Mouse (Mus musculus) gastrocnemius, adult 8-10 months (tissue): ENCODE measurements around the gene Rab3b. TPM values are rescaled to one million over a fixed set of nuclear protein-coding genes. Genes with fewer than 3 reads are reported as not detected.

Experiments used
- DNase-seq, 2 experiments: peaks; one replicate each; pipeline ENCODE4 v3.0.0; 2022; ENCODE audit warnings: low spot score in 2 of 2
- total RNA-seq, 4 experiments: library from RNA; stranded (reverse); gene quantifications; 2 replicates each; pipeline ENCODE4 v1.2.4; 2022

Gene Rab3b
- not detected for total RNA-seq

DNA sequence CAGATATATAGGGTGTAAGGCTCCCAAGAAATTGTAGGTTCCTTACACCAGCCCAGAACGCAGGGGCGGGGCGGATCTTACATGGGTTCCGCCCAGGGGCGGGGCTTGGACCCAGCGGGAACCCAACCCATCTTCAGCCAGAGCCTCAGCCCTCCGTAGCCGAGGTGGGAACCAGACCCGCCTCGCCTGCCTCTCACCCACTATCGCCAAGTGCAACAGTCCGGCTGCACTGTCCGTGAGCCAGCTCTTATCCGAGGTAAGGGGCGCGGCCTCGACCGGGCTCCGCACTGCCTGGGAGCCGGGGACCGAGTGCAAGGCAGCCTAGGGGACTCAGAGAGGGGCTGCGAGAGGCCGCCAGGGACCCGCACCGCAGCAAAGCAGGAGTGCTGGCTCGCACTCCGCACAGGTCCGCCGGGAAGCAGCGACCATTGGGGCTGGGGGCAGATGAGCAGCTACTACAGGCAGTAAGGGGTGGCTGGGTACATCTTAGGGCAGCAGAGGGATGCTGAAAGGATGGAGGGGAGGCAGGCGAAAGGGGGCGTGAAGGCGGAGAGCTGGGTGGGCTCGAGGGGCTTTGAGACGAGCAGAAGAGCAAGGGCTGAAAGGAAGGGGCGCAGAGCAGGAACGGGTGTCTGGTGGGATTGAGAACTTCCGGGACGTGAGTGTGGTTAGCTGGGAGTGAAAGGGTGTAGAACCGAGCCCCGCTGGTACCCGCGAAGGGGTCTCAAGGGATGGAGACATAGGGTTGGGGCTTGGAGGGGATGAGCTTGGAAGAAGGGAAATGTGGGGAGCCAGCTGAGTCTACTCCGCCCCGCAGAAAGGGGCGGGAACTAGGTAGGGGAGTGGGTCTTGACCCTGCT lies at the start of gene Rab3b:
Rab3b (plus strand) TSS at position 101 of the 860 bp plus-strand sequence.
- DNase-seq, result peak in 1 of 2 experiments; percentile 13

DNA sequence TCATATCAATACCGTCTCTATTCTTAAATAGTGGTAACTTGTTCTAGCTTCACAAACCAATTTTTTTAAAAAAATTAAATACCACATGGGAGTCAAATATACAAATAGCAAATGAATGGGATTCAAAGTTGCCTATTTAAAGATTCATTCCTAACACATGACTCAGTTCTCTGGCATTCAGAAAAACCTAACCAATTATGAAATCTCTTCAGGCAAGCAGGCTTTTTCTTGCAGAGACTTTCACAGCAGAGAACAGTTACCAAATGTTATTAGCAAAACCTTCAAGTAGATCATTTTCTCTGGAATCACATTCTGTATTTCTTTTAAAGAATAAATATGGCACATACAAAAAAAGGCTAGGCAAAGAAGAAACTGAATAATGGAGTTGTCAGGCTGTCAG lies 48.2 kb upstream of the Rab3b start:
- no peak for DNase-seq

DNA sequence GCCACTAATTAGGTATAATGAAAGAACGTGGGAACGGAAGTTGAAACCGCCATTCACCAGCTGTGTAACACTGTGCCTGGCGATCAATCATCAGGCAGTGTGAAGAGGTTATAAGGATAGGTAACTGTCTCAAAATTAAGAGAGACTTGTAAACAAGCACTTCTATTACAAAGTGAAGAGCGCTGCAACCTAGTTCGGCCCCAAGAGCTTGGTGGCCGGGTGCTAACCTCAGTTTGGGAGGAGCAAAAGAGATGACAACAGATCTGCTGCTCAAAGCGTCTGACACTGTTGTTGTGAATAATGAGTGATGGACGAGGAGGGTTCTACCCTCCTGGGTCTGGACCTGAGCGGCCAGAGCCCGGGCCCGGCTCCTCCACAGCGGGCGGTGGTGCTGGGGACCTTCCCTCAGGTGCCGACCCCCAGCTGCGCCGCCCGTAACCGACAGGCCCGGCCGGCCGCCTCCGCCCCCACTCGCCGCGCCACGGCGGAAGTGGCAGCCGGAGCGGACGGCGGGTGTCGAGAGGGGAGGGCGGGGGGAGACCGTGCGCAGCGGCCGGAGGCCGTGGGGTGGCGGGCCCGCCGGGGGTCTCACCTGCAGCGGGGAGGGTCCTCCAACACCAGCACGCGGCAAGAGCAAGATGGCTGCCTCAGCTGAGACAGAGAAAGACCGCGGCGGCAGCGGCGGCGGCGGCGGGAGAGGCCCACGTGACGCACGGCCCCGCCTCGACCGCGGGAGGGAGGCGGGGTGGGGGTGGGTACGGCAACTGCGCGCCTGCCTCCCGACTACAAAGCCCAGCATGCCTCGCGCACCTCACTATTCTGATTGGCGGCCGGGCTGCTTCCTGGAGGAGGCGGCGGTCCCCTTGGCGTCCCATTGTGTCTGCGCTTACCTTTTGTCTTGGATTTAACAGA lies 45.7 kb upstream of the Rab3b start, which contains the start of gene Btf3l4:
Btf3l4 (minus strand) TSS at position 699 of the 912 bp plus-strand sequence.
- DNase-seq, result peak; percentile 79 to 83

DNA sequence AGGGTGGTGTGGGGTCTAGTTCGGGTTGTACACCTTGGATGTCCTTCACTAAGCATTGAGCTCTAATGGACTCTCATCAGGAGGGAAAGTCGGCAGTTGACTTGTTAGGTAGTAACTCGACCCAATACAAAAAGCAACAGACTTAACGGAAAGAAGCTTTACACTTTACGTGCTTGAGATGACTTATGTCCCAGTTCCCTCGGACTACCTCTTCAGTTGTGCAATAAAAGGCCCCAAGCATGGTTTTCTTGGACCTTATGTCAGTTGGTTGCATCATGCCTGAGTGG lies 45.1 kb upstream of the Rab3b start:
- no peak for DNase-seq

DNA sequence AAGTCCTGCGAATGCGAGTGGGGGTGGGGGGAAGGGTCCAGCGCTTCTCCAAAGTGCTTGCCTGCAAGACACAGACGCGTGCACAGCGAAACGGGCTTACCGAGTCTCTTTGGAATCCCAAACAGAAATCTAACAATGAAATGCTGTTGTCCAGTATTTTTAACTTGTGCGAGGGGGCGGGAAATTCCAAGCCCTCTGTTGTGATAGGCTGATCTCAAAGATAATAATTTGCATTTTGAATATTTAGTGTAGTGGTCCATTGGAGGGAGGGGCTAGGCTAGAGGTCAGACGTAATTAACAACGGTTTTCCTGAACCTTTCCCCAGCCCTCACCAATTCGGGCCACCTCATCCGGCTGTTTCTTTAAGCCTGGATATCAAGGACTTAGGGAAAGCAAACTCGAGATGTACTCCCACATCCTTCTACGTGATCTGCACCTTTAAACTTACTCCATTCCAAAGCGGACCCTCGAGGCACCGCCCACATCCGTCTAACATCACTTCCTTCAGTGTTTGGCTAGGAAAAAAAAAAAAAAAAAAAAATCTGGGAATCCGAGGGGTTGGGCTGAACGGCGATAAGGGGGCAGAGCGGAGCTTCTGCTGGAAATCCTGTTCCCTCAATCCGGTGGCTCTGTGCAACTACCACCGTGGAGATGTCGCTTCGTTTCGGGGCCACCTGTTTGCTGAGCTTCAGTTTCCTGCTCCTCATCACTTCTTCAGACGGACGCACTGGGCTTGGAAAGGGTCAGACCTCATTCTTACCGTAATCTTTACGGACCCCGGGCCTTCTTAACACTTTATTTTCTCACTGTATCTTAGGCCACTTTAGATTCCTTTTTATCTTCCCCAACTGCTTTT lies 44.5 kb upstream of the Rab3b start, which contains the start of gene Txndc12:
Txndc12 (plus strand) TSS at position 487 of the 856 bp plus-strand sequence.
- peak; percentile 75 to 81 for DNase-seq

DNA sequence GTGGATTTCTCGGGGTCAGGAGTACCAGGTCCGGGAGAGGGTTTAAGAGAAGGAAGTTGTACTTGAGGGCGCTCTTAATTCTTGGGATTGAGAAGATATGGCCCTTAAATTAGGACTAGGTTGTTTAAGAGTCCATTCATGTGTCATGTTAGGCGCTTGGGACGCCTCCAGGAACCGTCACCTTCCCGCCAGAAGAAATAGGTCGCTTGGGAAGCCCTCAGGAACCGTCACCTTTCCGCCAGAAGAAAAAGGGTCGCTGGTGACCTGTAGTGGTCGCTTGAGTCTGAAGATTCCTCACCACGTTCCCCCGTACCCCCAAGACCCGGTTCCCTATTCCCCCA lies 43.9 kb upstream of the Rab3b start:
- peak in 1 of 2 experiments; percentile 5 for DNase-seq

DNA sequence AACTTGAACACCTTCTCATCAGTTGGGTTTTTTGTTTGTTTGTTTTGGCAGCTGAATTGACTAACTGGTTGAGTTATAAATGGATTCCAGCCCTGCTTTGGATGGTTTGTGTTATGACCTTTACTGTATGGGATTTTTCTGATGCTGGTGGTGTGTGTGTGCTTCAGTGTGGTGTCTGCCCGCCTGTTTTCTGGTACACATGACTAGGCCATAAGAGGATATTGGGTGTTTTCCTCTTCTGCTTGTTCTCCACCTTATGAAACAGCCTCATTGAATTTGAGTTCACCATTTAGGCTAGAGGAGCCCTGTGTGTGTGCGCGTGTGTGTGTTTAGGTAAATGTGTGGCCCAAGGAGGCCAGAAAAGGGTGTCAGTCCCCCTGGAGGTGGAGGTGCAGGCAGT lies 43.4 kb upstream of the Rab3b start:
- no peak for DNase-seq

DNA sequence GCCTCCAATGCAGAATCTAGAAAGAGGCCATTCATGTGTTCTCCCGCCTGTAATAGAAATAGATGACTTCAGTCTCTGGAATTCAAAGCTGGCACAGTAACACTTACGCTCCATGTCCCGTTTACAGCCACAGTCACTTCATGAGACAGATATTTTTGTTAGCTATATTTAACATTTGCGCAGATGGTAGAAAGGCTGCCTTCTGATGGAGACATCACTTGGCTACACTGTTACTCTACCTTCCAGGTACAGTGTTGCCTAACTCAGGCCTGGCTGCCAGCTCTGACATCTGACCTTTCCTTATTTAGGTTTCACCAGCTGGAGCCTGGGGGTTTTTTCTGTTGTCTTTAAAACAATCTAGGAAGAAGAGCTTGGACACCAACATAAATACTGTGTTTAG lies 40.8 kb upstream of the Rab3b start:
- DNase-seq, result peak; percentile 10 to 15

DNA sequence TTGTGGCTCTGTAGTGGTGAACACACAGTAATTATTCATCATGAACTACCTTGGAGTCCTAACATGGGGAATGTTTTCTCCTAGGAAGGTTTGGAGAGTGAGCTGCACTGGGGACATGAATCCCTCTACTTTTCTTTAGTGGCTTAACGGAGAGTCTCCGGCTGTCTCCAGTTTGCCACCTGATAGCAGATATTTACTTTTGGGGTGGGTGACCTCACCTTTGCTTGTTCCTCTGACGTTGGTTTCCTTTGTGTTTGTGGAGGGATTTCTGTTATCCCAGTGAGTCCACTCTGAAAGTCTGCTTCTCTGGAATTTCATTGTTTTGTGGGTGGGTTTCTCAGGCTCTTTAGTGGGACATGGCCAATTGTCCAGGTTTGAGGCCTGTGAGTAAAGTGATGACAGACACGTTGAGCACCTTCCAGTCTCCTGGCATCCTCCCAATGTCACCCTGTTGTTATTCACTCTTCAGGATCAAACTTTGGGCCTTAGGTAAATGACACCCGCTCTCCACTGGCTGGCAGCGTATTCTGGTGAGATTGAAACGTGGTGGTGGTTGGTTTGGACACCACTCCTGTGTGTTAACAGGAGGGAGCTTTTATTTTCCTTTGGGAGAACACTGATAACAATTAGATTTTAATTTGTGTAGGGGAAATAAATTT lies 36.8 kb upstream of the Rab3b start:
- no peak for DNase-seq

DNA sequence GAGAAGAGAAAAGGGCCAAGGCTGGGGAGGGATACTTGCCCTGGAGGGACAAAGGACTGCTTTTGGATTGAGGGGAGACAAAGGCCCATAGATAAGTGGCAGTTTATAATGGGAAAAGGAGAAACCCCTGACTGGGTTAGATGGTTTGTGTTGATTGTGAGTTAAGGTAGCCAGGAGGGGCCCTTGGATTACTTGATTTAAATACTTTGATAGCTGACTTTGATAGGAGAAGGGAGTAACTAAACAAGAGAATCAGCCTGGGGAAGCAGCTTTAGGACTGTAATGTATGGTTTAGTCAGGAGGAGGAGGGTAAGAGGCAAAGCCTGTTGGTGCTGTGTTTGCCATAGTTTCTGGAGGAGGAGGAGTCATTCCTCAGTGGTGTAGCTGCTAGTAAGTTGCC lies 35.5 kb upstream of the Rab3b start:
- no peak for DNase-seq

DNA sequence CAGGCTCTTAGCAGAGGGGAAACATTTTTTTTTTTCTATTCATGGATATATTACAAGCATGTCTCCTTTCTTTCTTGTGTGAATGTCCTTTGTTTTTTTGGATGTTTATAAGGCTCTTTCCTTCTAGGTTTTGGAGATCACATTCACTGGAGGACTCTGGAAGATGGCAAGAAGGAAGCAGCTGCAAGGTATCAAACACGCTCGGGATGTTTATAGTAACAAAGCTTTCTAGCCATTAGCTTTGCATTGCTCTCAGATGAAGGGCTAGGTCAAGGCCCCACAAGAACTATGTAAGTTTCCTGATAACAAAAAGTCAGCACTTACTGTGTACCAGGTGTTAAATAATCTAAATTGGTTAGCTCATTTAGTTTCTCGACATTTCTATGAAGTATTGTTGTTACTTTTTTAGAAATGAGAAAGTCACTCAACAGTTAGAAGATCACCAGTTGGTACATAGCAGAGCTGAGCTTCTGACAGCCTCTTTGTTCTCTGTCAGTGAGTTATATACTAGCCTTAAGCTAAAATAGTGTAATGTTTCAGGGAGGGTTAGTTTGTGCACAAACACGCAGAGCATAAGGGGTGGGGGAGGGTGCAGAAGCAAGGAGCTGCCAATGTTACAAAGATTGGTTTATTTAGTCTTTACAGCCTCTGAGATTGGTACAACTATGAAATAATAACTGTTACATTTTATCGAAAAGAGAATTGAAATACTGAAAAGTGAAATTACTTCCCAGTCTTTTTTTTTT lies 32.9 kb upstream of the Rab3b start:
- DNase-seq, result no peak

DNA sequence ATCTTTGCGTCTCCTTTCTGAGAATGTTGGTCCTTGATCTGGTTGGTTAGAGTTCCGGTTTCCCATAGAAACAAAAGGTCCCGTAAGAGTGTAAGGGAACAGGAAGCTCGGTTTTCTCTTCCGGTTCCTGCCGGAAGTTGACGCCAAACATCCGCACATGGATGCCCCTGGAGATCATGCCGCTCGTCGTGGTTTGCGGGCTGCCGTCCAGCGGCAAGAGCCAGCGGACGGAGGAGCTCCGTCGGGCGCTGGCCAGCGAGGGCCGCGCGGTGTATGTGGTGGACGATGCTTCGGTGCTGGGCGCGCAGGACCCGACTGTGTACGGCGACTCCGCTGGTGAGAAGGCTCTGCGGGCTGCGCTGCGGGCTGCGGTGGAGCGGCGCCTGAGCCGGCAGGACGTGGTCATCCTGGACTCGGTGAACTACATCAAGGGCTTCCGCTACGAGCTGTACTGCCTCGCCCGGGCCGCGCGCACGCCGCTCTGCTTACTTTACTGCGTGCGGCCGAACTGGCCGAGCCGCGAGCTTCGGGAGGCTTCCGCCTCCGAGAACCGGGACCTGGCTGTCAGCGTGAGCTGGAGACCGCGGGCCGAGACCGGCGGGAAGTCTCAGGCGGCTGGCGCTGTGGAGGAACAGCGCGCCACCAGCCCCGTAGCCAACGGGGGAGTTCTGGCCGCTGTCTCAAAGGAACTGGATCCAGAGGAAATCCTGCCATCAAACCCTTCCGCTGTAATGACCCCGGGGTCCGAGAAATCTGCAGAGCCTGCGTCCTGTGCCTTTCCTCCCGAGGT lies 31.0 kb upstream of the Rab3b start, which contains the start of gene Kti12:
Kti12 (plus strand) TSS at position 71 of the 790 bp plus-strand sequence.
- DNase-seq, result peak; percentile 50 to 72

DNA sequence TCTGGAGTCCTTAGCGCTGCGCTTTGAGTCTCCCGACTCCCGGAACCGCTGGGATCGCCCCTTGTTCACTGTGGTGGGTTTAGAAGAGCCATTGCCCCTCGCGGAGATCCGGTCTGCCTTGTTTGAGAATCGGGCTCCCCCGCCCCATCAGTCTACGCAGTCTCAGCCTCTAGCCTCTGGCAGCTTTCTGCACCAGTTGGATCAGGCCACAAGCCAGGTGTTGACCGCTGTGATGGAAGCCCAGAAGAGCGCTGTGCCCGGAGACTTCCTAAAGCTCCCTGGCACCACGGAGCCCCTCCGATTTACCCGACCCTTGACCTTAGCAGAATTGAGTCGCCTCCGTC lies 30.4 kb upstream of the Rab3b start, which contains the start of gene A730015C16Rik:
A730015C16Rik (minus strand) TSS at position 115 of the 344 bp plus-strand sequence.
- DNase-seq, result peak; percentile 4 to 37

DNA sequence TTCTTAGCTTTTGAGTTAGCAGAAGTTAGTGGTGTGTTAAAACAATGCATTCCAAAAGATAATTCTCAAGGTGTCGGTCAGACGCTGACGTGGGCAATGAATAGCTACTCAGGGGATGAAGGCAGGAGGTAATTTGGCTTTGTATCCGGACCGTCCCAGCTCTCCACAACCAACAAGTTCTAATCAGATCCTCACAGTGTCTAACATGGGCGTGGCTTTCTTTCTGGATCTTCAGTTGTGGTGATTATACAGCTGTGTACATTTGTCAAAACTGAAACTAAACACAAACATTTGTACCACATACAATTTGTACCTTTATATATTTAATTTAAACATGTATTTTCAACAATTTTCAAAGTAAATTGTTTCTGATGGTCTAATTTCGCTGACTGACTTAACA lies 12.1 kb upstream of the Rab3b start:
- no peak for DNase-seq

DNA sequence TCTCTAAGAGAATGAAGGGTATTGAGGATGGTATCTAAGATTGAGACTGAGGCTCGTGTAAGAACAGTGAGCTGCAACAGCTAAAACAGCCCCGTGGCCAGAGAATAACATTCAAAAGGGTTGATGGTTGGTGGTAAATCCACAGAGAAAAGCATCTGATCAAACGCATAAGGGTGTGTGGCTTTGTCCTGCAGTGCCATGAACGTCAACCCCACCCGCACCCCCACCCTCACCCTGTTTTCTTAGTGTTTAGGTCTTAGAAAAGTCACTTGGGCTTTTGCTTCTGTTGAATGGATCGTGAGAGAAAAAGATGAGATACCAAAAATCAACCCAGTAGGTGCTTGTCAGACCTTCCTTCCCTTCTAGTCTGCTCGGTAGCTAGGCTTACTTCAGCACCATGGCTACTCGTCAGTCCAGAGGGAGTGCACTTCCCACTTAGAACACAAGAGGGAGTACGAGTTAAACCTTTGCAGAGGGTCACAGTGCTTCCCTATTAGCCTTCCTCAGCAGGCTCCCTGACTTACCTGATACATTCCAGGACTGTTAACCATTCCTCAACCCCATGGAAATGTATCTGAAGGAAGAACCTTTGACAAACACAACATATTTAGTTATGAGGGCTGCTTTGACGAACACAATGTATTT lies 9.0 kb upstream of the Rab3b start:
- DNase-seq, result peak; percentile 42 to 65

DNA sequence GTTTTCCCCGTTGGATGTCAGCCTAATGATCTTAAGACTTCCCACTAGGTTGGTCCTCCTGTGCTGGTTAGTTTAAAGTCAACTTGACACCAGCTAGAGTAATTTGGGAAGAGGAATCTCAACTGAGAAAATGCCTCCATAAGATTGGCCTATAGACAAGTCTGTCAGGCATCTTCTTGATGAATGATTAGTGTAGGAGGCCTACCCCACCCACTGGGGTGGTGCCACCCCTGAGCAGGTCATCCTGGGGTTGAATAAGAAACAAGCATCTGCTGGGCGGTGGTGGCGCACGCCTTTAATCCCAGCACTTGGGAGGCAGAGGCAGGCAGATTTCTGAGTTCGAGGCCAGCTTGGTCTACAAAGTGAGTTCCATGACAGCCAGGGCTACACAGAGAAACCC lies 5.1 kb upstream of the Rab3b start:
- DNase-seq, result no peak

DNA sequence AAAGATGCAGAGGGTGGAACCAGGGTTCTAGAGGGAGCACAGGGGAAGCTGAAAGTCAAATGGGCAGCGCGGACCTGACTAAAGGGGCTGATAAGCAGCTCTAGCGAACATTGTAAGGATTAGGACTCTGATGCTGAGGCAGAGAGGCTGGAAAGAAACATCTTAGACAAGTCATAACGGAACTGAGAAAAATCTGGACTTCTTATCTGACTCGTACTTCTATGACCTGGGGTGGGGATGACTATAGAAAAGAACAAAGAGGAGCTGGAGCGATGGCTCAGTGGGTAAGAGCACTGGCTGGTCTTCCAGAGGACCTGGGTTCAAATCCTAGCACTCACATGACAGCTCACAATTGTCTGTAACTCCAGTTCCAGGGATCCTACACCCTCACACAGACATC lies 962 bp upstream of the Rab3b start:
- DNase-seq, result no peak

DNA sequence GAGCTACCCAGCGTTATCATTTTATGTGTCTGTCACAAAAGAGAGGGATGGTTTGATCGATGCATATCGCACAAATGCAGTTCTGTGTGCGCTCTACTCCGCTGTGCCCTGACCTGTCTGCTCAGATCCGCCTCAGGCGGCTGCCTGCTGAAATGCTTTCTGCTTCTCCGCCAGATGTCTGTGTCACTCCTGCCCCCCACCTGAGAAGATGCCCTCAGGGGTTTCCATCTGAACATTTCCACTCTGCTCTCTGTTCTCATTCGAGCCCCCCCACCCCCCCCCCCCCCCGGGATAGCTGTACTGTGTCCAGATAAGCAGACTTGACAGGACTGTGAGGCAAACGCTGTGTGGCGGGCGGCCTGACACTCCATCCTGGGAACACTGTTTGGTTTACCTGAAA lies 5.0 kb downstream of the Rab3b start:
- no peak for DNase-seq

DNA sequence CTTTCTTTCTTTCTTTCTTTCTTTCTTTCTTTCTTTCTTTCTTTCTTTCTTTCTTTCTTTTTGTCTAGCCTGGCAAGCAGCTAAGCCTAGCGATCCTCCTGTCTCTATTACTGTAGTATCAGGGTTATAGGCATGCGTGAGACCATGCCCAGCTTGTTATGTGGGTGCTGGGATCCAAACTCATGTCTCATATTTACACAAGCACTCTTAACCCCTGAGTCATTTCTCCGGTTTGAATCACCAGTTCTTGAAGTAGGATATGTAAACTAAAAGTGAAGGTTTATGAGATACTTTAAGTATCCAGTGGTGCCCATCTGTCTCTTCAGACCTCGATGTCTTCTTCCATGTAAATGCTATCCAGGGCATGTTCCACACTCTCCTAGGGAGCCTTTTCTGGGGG lies 8.6 kb downstream of the Rab3b start:
- DNase-seq, result no peak
